Mouse (Mus musculus): Measurements from ENCODE around the gene Kmt2e.

DNA sequence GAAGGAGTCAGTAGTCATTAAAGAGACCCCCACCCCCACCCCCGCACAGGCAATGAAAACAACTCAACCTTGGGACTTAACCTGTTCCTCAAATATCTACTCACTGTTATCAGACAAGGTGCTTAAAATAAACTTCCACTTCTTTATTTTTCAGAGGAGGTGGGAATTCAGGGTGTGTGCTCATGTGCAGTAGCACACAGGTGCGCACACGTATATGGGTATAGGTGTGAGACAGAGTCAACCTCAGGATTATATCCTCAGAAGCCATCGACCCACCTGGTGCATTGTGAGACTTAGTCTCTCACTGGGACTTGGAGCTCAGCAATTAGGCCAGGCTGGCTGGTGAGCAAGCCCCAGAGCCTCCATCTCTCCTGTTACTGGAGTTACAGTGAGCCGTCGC is 96.9 kb downstream of the Kmt2e start:
- TF ChIP-seq EP300 (IDR thresholded peaks at IDR 0.05; ENCODE audit: insufficient read depth, low read depth, low read length) (no peak), CTCF (IDR thresholded peaks at IDR 0.05) (no peak)

Measured in heart, adult 2 months (tissue).